Mouse (Mus musculus): ENCODE measurements around the gene Rasgef1b. TPM values are rescaled to one million over a fixed set of nuclear protein-coding genes. Genes with fewer than 3 reads are reported as not detected.

Gene Rasgef1b
- total and polyA plus RNA-seq, 3 experiments, result 0.17 to 0.26 (median 0.21) TPM

GRCm38 (mm10) chr5:99336427-99336826 lies 392.4 kb downstream of the Rasgef1b start:
- peaks cover 2% of the 10 kb centered on the region for H3K27me3 ChIP-seq (replicated peaks)
- in situ Hi-C loops (cut with MboI; ENCODE audit: low pct_ligation_motif_present, low pct_unique_long_range_greater_than_20kb, low sequenced_read_pairs) (no loop called here), dilution Hi-C loops (cut with MboI; ENCODE audit: extremely low pct_ligation_motif_present, extremely low pct_unique_long_range_greater_than_20kb, low sequenced_read_pairs) (no loop called here)
- H3K4me3 ChIP-seq (replicated peaks in 1 of 3; ENCODE audit: low read depth in 2 of 3, low read length in 2 of 3, poor library complexity in 1 of 3), result no peak overlapping the region
- H3K4me1 ChIP-seq (ENCODE audit: control insufficient read depth in 1 of 2, insufficient read depth in 2 of 2), result peaks cover 0 to 48% of the 10 kb centered on the region in 2 experiments; a peak in 2 of 4 replicates
- DNase-seq (ENCODE audit: extremely low read depth), result peak; percentile 76
- H3K27ac ChIP-seq (ENCODE audit: insufficient read depth, low read depth), result no peak overlapping the region
- H3K9ac ChIP-seq (ENCODE audit: insufficient read depth, low read depth), result no peak overlapping the region
- no peaks in the 10 kb centered on the region for H3K79me2 ChIP-seq (replicated peaks; ENCODE audit: control insufficient read depth, extremely low read depth, insufficient read depth, poor library complexity, severe bottlenecking)
- H3K4me2 ChIP-seq (ENCODE audit: insufficient read depth, low read depth, poor library complexity, severe bottlenecking), result no peak overlapping the region
- no peaks in the 10 kb centered on the region for H3K9me3 ChIP-seq (replicated peaks; ENCODE audit: low read length)
- no peaks in the 10 kb centered on the region for H3K36me3 ChIP-seq (replicated peaks in 1 of 2; ENCODE audit: control insufficient read depth in 1 of 2, insufficient read depth in 1 of 2, low read length in 1 of 2)
- TF ChIP-seq BHLHE40 (IDR thresholded peaks at IDR 0.05; ENCODE audit: low read depth, low read length) (peak; percentile 92), MAFK (IDR thresholded peaks at IDR 0.05; ENCODE audit: insufficient replicate concordance, low read length) (no peak), ZMIZ1 (IDR thresholded peaks at IDR 0.05; ENCODE audit: low read depth, low read length) (no peak), NELFE (IDR thresholded peaks at IDR 0.05; ENCODE audit: low read depth, low read length) (no peak), MEF2A (IDR thresholded peaks at IDR 0.05; ENCODE audit: borderline replicate concordance, low read depth, low read length) (peak; percentile 63; the same call in 1 of the 2 replicates), MAZ (IDR thresholded peaks at IDR 0.05; ENCODE audit: low read depth, low read length) (no peak), USF2 (conservative IDR thresholded peaks at IDR 0.05; ENCODE audit: low read depth, low read length) (peak; percentile 59), EP300 (IDR thresholded peaks at IDR 0.05; ENCODE audit: low read length) (peak; percentile 38; the same call in 1 of the 2 replicates), PAX5 (IDR thresholded peaks at IDR 0.05; ENCODE audit: low read length) (no peak), TBP (conservative IDR thresholded peaks at IDR 0.05; ENCODE audit: low read depth, low read length) (no peak), ZC3H11A (IDR thresholded peaks at IDR 0.05; ENCODE audit: low read depth, low read length) (no peak), MAX (IDR thresholded peaks at IDR 0.05; ENCODE audit: low read length) (peak; percentile 61), ETS1 (conservative IDR thresholded peaks at IDR 0.05; ENCODE audit: low read depth, low read length) (peak; percentile 82), SIN3A (IDR thresholded peaks at IDR 0.05; ENCODE audit: low read length) (peak; percentile 12; the same call in 1 of the 2 replicates), USF1 (IDR thresholded peaks at IDR 0.05; ENCODE audit: low read depth, low read length) (peak; percentile 47)

DNA sequence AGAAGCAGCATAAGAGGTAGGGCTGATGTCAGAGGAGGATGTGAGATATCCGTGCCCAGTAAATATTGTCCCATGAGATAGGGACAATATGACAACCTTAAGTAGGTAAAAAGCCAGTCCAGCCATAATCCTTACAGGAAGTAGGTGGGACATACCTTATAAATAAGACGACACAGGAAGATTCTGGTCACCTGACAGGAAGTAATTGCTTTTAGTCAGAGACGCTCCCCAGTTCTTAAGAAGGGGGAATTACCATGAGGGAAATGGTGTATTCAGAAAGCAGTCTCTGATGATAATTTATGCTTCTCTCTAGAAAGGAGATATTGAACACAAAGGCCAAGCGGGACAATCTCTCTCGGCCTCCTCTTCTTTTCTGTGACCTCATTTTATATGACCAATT lies 394.8 kb downstream of the Rasgef1b start:
- no peak overlapping the region for H3K4me2 ChIP-seq (ENCODE audit: insufficient read depth, low read depth, poor library complexity, severe bottlenecking)
- no peak overlapping the region for H3K4me3 ChIP-seq (replicated peaks in 1 of 3; ENCODE audit: low read depth in 2 of 3, low read length in 2 of 3, poor library complexity in 1 of 3)
- H3K9ac ChIP-seq (ENCODE audit: insufficient read depth, low read depth), result no peak overlapping the region
- peaks cover 2% of the 10 kb centered on the region for H3K27me3 ChIP-seq (replicated peaks)
- DNase-seq (ENCODE audit: extremely low read depth), result peak; percentile 28
- peaks cover 0 to 34% of the 10 kb centered on the region in 2 experiments; a peak in 2 of 4 replicates for H3K4me1 ChIP-seq (ENCODE audit: control insufficient read depth in 1 of 2, insufficient read depth in 2 of 2)
- dilution Hi-C loops (cut with MboI; ENCODE audit: extremely low pct_ligation_motif_present, extremely low pct_unique_long_range_greater_than_20kb, low sequenced_read_pairs) (no loop called here), in situ Hi-C loops (cut with MboI; ENCODE audit: low pct_ligation_motif_present, low pct_unique_long_range_greater_than_20kb, low sequenced_read_pairs) (no loop called here)
- no peak overlapping the region for H3K27ac ChIP-seq (ENCODE audit: insufficient read depth, low read depth)
- TF ChIP-seq GABPA (IDR thresholded peaks at IDR 0.05; ENCODE audit: insufficient replicate concordance, low read depth, low read length) (no peak), ZKSCAN1 (IDR thresholded peaks at IDR 0.05; ENCODE audit: borderline replicate concordance, low read depth, low read length) (no peak), PAX5 (IDR thresholded peaks at IDR 0.05; ENCODE audit: low read length) (no peak), EP300 (IDR thresholded peaks at IDR 0.05; ENCODE audit: low read length) (no peak), ZC3H11A (IDR thresholded peaks at IDR 0.05; ENCODE audit: low read depth, low read length) (no peak), CHD1 (IDR thresholded peaks at IDR 0.05; ENCODE audit: low read depth, low read length) (no peak)
- H3K36me3 ChIP-seq (replicated peaks in 1 of 2; ENCODE audit: control insufficient read depth in 1 of 2, insufficient read depth in 1 of 2, low read length in 1 of 2), result no peaks in the 10 kb centered on the region
- H3K79me2 ChIP-seq (replicated peaks; ENCODE audit: control insufficient read depth, extremely low read depth, insufficient read depth, poor library complexity, severe bottlenecking), result no peaks in the 10 kb centered on the region
- H3K9me3 ChIP-seq (replicated peaks; ENCODE audit: low read length), result no peaks in the 10 kb centered on the region
